Mouse (Mus musculus) liver, postnatal 0 days (tissue): ENCODE measurements around the gene Lsm12. TPM values are rescaled to one million over a fixed set of nuclear protein-coding genes. Genes with fewer than 3 reads are reported as not detected.

ENCODE experiments used
- ATAC-seq: fragments of 200-750 bp; cut with Nextera tagmentation; 2 replicates; pipeline ENCODE4 v1.8.0; 2017; ENCODE audit warnings: mild to moderate bottlenecking, moderate library complexity
- DNase-seq: peaks from one replicate; pipeline ENCODE4 v3.0.0-alpha.2; 2016
- H3K27ac ChIP-seq: fragments of 300-500 bp; sonication (generic); 2 replicates; pipeline ENCODE4 v1.5.1; 2014; ENCODE audit warnings: antibody characterized with exemption, moderate library complexity, mild to moderate bottlenecking, low read depth
- H3K27me3 ChIP-seq: fragments of 300-500 bp; sonication (generic); 2 replicates; pipeline ENCODE4 v1.6.1; 2014; ENCODE audit warnings: low read length, control low read depth, mixed read lengths; ENCODE audit not compliant: insufficient read depth
- H3K36me3 ChIP-seq: fragments of 300-500 bp; sonication (generic); replicated peaks from 2 replicates; pipeline ENCODE4 v1.6.1; 2014; ENCODE audit warnings: mild to moderate bottlenecking, control low read depth, low read length, moderate library complexity, mixed read lengths; ENCODE audit not compliant: insufficient read depth
- H3K4me1 ChIP-seq: fragments of 300-500 bp; sonication (generic); 2 replicates; pipeline ENCODE4 v1.6.1; 2014; ENCODE audit warnings: antibody characterized with exemption, mild to moderate bottlenecking, control low read depth; ENCODE audit not compliant: insufficient read depth
- H3K4me2 ChIP-seq: fragments of 300-500 bp; sonication (generic); 2 replicates; pipeline ENCODE4 v1.6.1; 2014; ENCODE audit warnings: low read depth, mild to moderate bottlenecking, low read length, moderate library complexity, mixed read lengths
- H3K4me3 ChIP-seq: fragments of 300-500 bp; sonication (generic); 2 replicates; pipeline ENCODE4 v1.5.1; 2014; ENCODE audit warnings: low read depth, low read length
- H3K9ac ChIP-seq: fragments of 300-500 bp; sonication (generic); replicated peaks from 2 replicates; pipeline ENCODE4 v1.6.1; 2014; ENCODE audit warnings: mild to moderate bottlenecking, moderate library complexity
- H3K9me3 ChIP-seq: fragments of 300-500 bp; sonication (generic); 2 replicates; pipeline ENCODE4 v1.6.1; 2016; ENCODE audit warnings: mild to moderate bottlenecking, control low read depth, low read length, mixed read lengths
- CTCF ChIP-seq: sonication (generic); IDR thresholded peaks from 2 replicates; pipeline ENCODE4 v1.5.1; 2016; ENCODE audit warnings: antibody characterized with exemption, low read depth
- EP300 ChIP-seq: IDR thresholded peaks from 2 replicates; pipeline ENCODE4 v1.6.1; 2016; ENCODE audit warnings: antibody characterized with exemption, low read depth, mild to moderate bottlenecking
- WGBS: fragments of 180-500 bp; shearing (Covaris S2); extraction: QIAGEN DNeasy Blood & Tissue Kit; methylation state at CpG from one replicate; pipeline ENCODE4 v1.1.7; 2014; ENCODE audit not compliant: insufficient replicate concordance; 5-methylcytosine and 5-hydroxymethylcytosine counted together
- polyA plus RNA-seq: library from polyadenylated mRNA; unstranded; fragments of >200 nt; fragmentation: Nextera tagmentation; extraction: Ambion mirVana; gene quantifications from 2 replicates; pipeline ENCODE4 v1.2.1, GENCODE M21; 2015

Lsm12 gene
- polyA plus RNA-seq, 1 experiment from 2014 or later = 55.0 TPM

- H3K4me2 ChIP-seq = no peak overlapping the region
- peak overlapping the region; percentile 87 for H3K27ac ChIP-seq
- ATAC-seq (no peak), DNase-seq (no peak)
- TF ChIP-seq CTCF (no peak), EP300 (no peak)
- H3K9me3 ChIP-seq = no peaks in the 10 kb centered on the region
- H3K4me3 ChIP-seq = no peak overlapping the region
- H3K27me3 ChIP-seq = no peaks in the 10 kb centered on the region
- peaks cover 69% of the 10 kb centered on the region for H3K4me1 ChIP-seq
- WGBS = 51% methylated on average over 10 of the region's 10 CpGs
- no peak overlapping the region; the same call in 1 of the 2 replicates for H3K9ac ChIP-seq
- H3K36me3 ChIP-seq = no peaks in the 10 kb centered on the region; the same call in 1 of the 2 replicates
Measured at GRCm38 (mm10) chr11:102214430-102215156, 29.5 kb upstream of the Lsm12 start.

GRCm38 (mm10) chr11:102211936-102212341 is 26.8 kb upstream of the Lsm12 start:
- Histone ChIP-seq H3K27me3 (no peaks in the 10 kb centered on the region), H3K4me1 (peaks cover 65% of the 10 kb centered on the region), H3K4me3 (no peak overlapping the region), H3K9me3 (no peaks in the 10 kb centered on the region), H3K36me3 (peaks cover under 1% of the 10 kb centered on the region; the same call in 1 of the 2 replicates), H3K9ac (no peak overlapping the region), H3K4me2 (no peak overlapping the region), H3K27ac (no peak overlapping the region)
- no peak for ATAC-seq
- 81% methylated on average over 18 of the region's 18 CpGs for WGBS
- no peak for DNase-seq
- TF ChIP-seq CTCF (no peak), EP300 (no peak)

- Histone ChIP-seq H3K4me1 (peaks cover 62% of the 10 kb centered on the region), H3K9ac (no peak overlapping the region), H3K4me3 (no peak overlapping the region), H3K27ac (no peak overlapping the region), H3K27me3 (no peaks in the 10 kb centered on the region), H3K9me3 (no peaks in the 10 kb centered on the region), H3K36me3 (peaks cover 6% of the 10 kb centered on the region; the same call in 1 of the 2 replicates), H3K4me2 (no peak overlapping the region)
- no peak for TF ChIP-seq EP300
- TF ChIP-seq CTCF = no peak
- WGBS = 37% methylated on average over 5 of the region's 5 CpGs
- ATAC-seq (no peak), DNase-seq (no peak)
Measured at GRCm38 (mm10) chr11:102211011-102211410, 25.9 kb upstream of the Lsm12 start.

GRCm38 (mm10) chr11:102210185-102210584 is 25.1 kb upstream of the Lsm12 start:
- H3K4me2 ChIP-seq = no peak overlapping the region
- peaks cover 53% of the 10 kb centered on the region for H3K4me1 ChIP-seq
- H3K9ac ChIP-seq = no peak overlapping the region
- WGBS = 46% methylated on average over 3 of the region's 3 CpGs
- ATAC-seq (no peak), DNase-seq (no peak)
- no peaks in the 10 kb centered on the region for H3K27me3 ChIP-seq
- no peaks in the 10 kb centered on the region for H3K9me3 ChIP-seq
- H3K4me3 ChIP-seq = no peak overlapping the region
- H3K36me3 ChIP-seq = peaks cover 10% of the 10 kb centered on the region; the same call in 1 of the 2 replicates
- TF ChIP-seq CTCF (no peak), EP300 (no peak)
- no peak overlapping the region for H3K27ac ChIP-seq

- Histone ChIP-seq H3K4me3 (no peak overlapping the region), H3K4me1 (peaks cover 49% of the 10 kb centered on the region), H3K36me3 (peaks cover 10% of the 10 kb centered on the region), H3K9ac (no peak overlapping the region), H3K4me2 (no peak overlapping the region), H3K27me3 (no peaks in the 10 kb centered on the region), H3K9me3 (no peaks in the 10 kb centered on the region), H3K27ac (no peak overlapping the region)
- peak; percentile 28 for ATAC-seq
- TF ChIP-seq CTCF (peak; percentile 85), EP300 (no peak)
- DNase-seq = peak; percentile 61
- WGBS = 7% methylated on average over 2 of the region's 2 CpGs
Measured at GRCm38 (mm10) chr11:102209742-102210141, 24.6 kb upstream of the Lsm12 start.

GRCm38 (mm10) chr11:102208846-102209245 is 23.8 kb upstream of the Lsm12 start:
- no peaks in the 10 kb centered on the region for H3K27me3 ChIP-seq
- no peaks in the 10 kb centered on the region for H3K9me3 ChIP-seq
- peaks cover 19% of the 10 kb centered on the region for H3K36me3 ChIP-seq
- no peak overlapping the region for H3K9ac ChIP-seq
- H3K27ac ChIP-seq = no peak overlapping the region
- H3K4me1 ChIP-seq = peaks cover 41% of the 10 kb centered on the region
- H3K4me3 ChIP-seq = no peak overlapping the region
- DNase-seq (no peak), ATAC-seq (no peak)
- TF ChIP-seq EP300 (no peak), CTCF (no peak)
- 30% methylated on average over 4 of the region's 4 CpGs for WGBS
- no peak overlapping the region for H3K4me2 ChIP-seq
